Mouse (Mus musculus) CD4-positive helper T cell, adult 2 months (primary cell): ENCODE measurements around the gene Pard3.

ENCODE experiments used
- DNase-seq: peaks from one replicate; pipeline ENCODE4 v3.0.0-alpha.2; 2012; ENCODE audit warnings: low read depth, missing footprints, low spot score

The Pard3 gene

GRCm38 (mm10) chr8:127335216-127335615, 271.5 kb downstream of the Pard3 start:
- DNase-seq, result no peak

DNA sequence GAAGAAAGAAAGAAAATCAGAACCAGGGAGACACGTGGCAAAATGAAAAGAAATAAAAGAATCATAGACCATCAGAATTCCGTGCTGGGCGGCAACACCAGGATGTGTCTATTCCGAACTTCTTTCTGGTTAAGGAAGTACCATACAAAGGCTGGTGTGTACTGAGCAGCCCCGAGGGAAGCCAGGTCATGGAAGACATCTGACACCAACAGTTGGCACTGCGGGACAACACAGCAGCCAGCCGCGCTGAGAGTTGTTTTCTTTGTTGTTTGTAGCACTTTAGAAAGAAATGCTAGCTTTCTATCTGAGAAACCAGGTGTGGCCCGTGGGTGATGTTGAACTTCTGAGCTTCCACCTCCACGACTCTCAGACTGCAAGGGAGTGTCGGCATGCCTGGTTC, 274.5 kb downstream of the Pard3 start:
- no peak for DNase-seq

GRCm38 (mm10) chr8:127341046-127341445, 277.4 kb downstream of the Pard3 start:
- no peak for DNase-seq

GRCm38 (mm10) chr8:127343115-127343514, 279.4 kb downstream of the Pard3 start:
- DNase-seq, result no peak

DNA sequence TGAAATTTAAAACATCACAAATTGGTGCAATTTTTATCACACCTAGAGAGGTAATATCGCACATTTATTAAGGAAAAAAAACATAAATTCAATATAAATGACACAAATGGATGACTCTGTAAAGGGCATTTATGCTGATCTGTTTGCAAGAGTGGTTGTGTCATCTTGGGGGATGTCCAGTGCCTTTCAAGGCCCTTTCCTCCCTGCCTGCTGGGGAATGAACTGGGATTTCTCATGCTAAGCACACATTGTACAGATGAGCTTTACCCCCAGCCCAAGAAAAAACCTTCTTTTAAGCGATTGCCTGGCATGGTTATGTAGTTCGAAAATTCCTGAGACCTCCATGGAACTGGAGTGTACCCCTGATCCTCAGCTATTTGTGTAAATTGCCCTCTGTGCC, 280.7 kb downstream of the Pard3 start:
- no peak for DNase-seq

DNA sequence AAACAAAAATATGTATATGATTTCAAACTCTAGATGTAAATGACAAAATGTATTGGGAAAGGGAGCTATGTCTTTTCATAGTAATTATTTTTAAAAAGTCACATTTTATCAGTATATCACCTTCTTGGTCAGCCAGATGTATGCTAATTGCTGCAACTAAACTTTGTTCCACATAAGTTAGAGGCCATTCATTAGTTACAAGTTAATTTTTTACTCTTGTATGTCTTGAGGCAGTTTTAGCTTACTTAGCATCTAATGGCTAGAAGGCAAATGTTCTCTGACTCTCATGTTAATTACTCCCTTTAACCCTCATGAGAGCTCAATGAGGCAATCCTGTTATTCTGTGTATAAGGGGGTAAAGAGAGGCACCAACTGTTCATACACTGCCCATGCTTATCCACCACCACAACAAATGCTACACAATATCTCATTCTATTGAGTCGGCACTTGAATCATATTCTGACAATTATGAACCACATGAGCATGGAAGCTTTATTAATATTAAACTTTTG, 282.3 kb downstream of the Pard3 start:
- DNase-seq, result no peak

DNA sequence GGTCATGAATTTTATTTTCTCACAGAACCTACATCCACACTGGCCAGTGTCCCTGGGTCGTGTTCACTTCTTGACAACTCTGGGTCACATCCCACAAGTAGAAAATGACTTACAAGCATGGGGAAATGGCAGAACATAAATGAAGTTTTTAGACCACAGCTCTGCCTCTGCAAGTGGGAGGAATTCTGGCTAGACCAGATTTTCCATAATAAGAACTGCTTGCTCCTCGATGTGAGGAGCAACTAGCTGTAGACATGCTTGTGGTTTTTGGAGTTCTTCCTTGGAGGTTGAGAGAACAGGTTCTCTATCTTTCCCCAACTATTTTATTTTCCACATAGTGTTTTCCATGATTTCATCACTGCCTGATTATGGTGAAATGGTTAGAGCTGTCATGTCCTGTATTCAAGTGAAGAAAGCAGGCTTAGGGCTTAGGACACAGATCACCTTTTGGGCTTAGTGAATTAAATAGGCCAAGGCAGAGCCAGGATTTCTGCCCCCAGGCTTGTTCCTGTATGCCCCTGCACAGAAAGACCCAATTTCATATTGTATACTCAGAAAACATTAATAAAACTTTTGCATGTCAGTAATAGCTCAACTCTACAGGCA, 284.3 kb downstream of the Pard3 start:
- DNase-seq, result no peak

DNA sequence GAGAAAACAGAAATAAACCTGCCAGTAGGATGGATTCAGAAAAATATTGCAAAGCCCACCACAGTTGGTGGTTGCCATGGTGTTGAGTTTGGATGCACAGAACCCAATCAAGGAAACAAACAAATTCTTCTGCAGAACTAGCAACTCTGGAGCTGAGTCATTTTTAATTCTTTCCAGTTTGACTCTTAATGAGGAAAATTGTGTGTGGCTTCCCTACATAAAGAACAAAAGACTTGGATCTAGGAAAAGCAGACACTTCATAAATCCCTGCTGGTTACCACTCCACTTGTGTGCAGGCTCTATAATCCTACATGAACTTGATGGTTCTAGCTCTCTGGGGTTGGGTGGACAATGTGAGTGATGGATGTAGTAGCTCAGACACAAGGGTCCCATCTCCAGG, 298.1 kb downstream of the Pard3 start:
- DNase-seq, result no peak

DNA sequence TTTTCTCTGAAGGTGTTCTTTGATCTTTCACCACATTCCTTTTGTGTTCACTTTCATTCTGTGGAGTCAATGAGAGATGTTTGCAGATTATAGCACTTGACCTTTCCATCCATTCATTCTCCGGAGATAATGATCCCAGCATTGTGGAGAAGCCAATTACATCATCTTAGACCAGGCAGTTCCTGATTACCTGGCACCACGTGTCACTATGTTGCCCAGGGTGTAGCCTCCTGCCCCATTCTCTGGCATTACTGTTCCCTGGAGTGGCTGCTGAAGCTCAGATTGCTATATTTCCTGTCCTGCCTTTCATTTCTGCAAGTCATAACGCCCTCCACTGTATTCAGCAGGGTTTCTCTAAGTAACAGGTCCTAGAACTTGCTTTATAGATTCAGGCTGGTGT, 304.7 kb downstream of the Pard3 start:
- DNase-seq, result no peak

- no peak for DNase-seq
These were observed 307.7 kb downstream of the Pard3 start for GRCm38 (mm10) chr8:127371326-127371949.

- DNase-seq, result no peak
These were observed 314.1 kb downstream of the Pard3 start for GRCm38 (mm10) chr8:127377775-127378174.

GRCm38 (mm10) chr8:127378994-127379858, 315.5 kb downstream of the Pard3 start:
- DNase-seq, result no peak

- DNase-seq, result no peak
These were observed 317.6 kb downstream of the Pard3 start for GRCm38 (mm10) chr8:127381259-127381658.

- DNase-seq, result no peak
These were observed 329.0 kb downstream of the Pard3 start for GRCm38 (mm10) chr8:127392700-127393099.

DNA sequence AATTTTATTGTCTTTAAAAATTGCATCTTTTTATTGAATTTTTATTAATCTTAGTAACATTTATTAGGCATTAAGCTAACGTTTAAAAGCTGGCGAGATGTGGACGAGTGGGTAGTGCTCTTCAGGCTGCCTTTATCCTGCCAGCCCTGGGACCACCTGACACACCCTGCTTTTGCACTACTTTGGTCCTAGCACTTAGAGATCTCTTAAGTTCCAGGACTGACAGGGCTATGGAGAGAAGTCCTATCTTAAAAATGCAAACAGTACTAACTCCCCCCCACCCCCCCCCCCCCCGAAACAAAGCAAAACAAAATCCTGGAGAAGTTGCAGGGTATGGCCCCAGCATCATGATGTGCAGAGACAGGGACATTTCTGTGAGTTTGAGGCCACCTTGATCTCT, 331.8 kb downstream of the Pard3 start:
- no peak for DNase-seq

GRCm38 (mm10) chr8:127405815-127406214, 342.1 kb downstream of the Pard3 start:
- DNase-seq, result no peak

GRCm38 (mm10) chr8:127410606-127411005, 346.9 kb downstream of the Pard3 start:
- DNase-seq, result no peak

DNA sequence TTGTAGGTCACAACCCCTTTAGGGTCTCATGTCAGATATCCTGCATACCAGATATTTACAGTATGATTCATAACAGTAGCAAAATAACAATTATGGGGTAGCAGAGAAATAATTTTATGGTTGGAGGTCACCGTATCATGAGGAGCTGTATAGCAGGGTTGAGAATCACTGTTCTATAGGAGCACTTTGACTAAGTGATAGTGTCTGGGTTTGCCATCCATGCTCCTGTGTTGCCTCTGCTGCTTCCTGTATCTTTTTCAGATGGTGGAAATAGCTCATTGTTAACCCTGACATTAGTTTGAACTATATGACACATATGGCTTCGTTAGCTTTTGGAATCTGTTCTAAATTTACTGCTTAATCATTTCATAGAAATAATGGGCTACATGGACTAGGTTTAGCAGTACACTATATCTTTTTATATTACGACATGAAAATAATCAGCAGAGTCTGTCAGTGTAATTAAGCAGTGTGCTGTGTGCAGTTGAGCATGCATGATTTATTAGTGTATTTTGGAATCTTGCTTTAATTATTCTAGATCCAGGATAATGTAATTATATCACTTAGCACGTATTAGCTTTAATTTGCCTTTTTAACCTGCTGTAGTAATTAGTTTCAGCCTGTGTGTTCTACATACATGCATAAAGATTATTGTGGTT, 347.6 kb downstream of the Pard3 start:
- no peak for DNase-seq

- no peak for DNase-seq
These were observed 359.3 kb downstream of the Pard3 start for GRCm38 (mm10) chr8:127423021-127423420.

- no peak for DNase-seq
These were observed 360.7 kb downstream of the Pard3 start for GRCm38 (mm10) chr8:127424211-127424916.

DNA sequence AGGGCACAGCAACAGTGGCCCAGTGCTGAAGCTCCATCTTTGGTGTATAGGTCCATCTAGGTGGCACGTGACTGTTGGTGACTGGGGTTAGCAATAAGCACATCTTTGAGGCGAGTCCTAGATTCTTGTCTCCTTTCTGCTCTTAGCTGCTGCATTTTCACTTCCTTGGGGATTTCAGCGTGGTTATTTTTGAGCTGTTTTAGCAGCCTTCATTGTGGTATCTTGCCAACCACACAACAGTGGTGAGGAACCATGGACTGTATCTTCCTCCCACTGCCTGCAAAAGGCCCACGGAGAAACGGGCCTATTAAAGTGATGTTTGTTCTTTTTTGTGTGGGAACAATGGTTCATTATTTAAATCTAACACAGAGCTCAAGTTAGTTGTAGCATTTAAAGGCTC, 363.2 kb downstream of the Pard3 start:
- DNase-seq, result no peak
